Mouse (Mus musculus): ENCODE data around the gene Siah2. TPM values are rescaled to one million over a fixed set of nuclear protein-coding genes. Genes with fewer than 3 reads are reported as not detected.

Siah2 gene
- total RNA-seq, 1 experiment: 5.8 TPM

- Histone ChIP-seq H3K9me3 (ENCODE audit: control insufficient read depth, insufficient read depth, low read depth, low read length) (no peaks in the 10 kb centered on the region), H3K4me1 (ENCODE audit: control insufficient read depth in 2 of 2, insufficient read depth in 2 of 2, low read length in 2 of 2, poor library complexity in 1 of 2) (no peaks in the 10 kb centered on the region), H3K36me3 (ENCODE audit: control insufficient read depth, insufficient read depth, low read length, poor library complexity, severe bottlenecking) (no peaks in the 10 kb centered on the region), H3K27ac (ENCODE audit: insufficient read depth, low read depth, low read length, poor library complexity, severe bottlenecking) (no peak within 1 kb of the TSS), H3K9ac (ENCODE audit: insufficient read depth, low read depth, low read length, poor library complexity, severe bottlenecking) (peak within 1 kb of the TSS; percentile 36), H3K4me3 (ENCODE audit: insufficient read depth in 1 of 2, low read depth in 1 of 2, low read length in 2 of 2, poor library complexity in 1 of 2, severe bottlenecking in 1 of 2) (peak within 1 kb of the TSS; percentile 62 to 75)
- DNase-seq (ENCODE audit: low read depth, low spot score): peak; percentile 20
- in situ Hi-C loops (cut with MboI; ENCODE audit: low sequenced_read_pairs in 2 of 2, unreplicated experiment in 2 of 2): no loop called here
- no peak for TF ChIP-seq MAFK (IDR thresholded peaks at IDR 0.05; ENCODE audit: insufficient read depth, low read depth, low read length)
- no peak for TF ChIP-seq ZC3H11A (IDR thresholded peaks at IDR 0.05; ENCODE audit: borderline replicate concordance, low read depth, low read length)
- TF ChIP-seq HCFC1 (IDR thresholded peaks at IDR 0.05; ENCODE audit: borderline replicate concordance, insufficient read depth, low read length): no peak
- no peak for TF ChIP-seq ZNF384 (IDR thresholded peaks at IDR 0.05; ENCODE audit: low read depth, low read length)
- no peak for TF ChIP-seq CHD2 (IDR thresholded peaks at IDR 0.05; ENCODE audit: low read depth, low read length)
Observed at GRCm38 (mm10) chr3:58636406-58637295, 55.5 kb downstream of the Siah2 start, which contains the start of gene Erich6. Erich6 (minus strand) TSS chr3:58637207.

GRCm38 (mm10) chr3:58631693-58632092, 60.5 kb downstream of the Siah2 start:
- no peak for DNase-seq (ENCODE audit: low read depth, low spot score)
- in situ Hi-C loops (cut with MboI; ENCODE audit: low sequenced_read_pairs in 2 of 2, unreplicated experiment in 2 of 2): no loop called here
- no peaks in the 10 kb centered on the region for H3K36me3 ChIP-seq (ENCODE audit: control insufficient read depth, insufficient read depth, low read length, poor library complexity, severe bottlenecking)

GRCm38 (mm10) chr3:58624981-58625380, 67.2 kb downstream of the Siah2 start:
- TF ChIP-seq MAFK (IDR thresholded peaks at IDR 0.05; ENCODE audit: insufficient read depth, low read depth, low read length): no peak
- no peak for TF ChIP-seq HCFC1 (IDR thresholded peaks at IDR 0.05; ENCODE audit: borderline replicate concordance, insufficient read depth, low read length)
- Histone ChIP-seq H3K36me3 (ENCODE audit: control insufficient read depth, insufficient read depth, low read length, poor library complexity, severe bottlenecking) (no peaks in the 10 kb centered on the region), H3K9me3 (ENCODE audit: control insufficient read depth, insufficient read depth, low read depth, low read length) (no peaks in the 10 kb centered on the region), H3K4me1 (ENCODE audit: control insufficient read depth in 2 of 2, insufficient read depth in 2 of 2, low read length in 2 of 2, poor library complexity in 1 of 2) (no peaks in the 10 kb centered on the region), H3K4me3 (ENCODE audit: insufficient read depth in 1 of 2, low read depth in 1 of 2, low read length in 2 of 2, poor library complexity in 1 of 2, severe bottlenecking in 1 of 2) (no peak overlapping the region), H3K27ac (ENCODE audit: insufficient read depth, low read depth, low read length, poor library complexity, severe bottlenecking) (no peak overlapping the region), H3K9ac (ENCODE audit: insufficient read depth, low read depth, low read length, poor library complexity, severe bottlenecking) (no peak overlapping the region)
- no peak for DNase-seq (ENCODE audit: low read depth, low spot score)
- in situ Hi-C loops (cut with MboI; ENCODE audit: low sequenced_read_pairs in 2 of 2, unreplicated experiment in 2 of 2): no loop called here

More at GRCm38 (mm10) chr3:58631693-58632092, 60.5 kb downstream of the Siah2 start:
- Histone ChIP-seq H3K9me3 (ENCODE audit: control insufficient read depth, insufficient read depth, low read depth, low read length) (no peaks in the 10 kb centered on the region), H3K4me1 (ENCODE audit: control insufficient read depth in 2 of 2, insufficient read depth in 2 of 2, low read length in 2 of 2, poor library complexity in 1 of 2) (no peaks in the 10 kb centered on the region), H3K4me3 (ENCODE audit: insufficient read depth in 1 of 2, low read depth in 1 of 2, low read length in 2 of 2, poor library complexity in 1 of 2, severe bottlenecking in 1 of 2) (no peak overlapping the region), H3K27ac (ENCODE audit: insufficient read depth, low read depth, low read length, poor library complexity, severe bottlenecking) (no peak overlapping the region), H3K9ac (ENCODE audit: insufficient read depth, low read depth, low read length, poor library complexity, severe bottlenecking) (no peak overlapping the region)
- TF ChIP-seq CHD2 (IDR thresholded peaks at IDR 0.05; ENCODE audit: low read depth, low read length) (no peak), ZNF384 (IDR thresholded peaks at IDR 0.05; ENCODE audit: low read depth, low read length) (no peak), ZC3H11A (IDR thresholded peaks at IDR 0.05; ENCODE audit: borderline replicate concordance, low read depth, low read length) (no peak)

Other genes starting within 250 kb of the Siah2 start
- 63.5 and 88.9 TPM in 2 replicates for gene Eif2a, start 166.6 kb downstream of the Siah2 start, total RNA-seq (2012; rRNA removed)
- gene Serp1, start 166.5 kb downstream of the Siah2 start, total RNA-seq (2012; rRNA removed): 22.4 and 41.8 TPM in 2 replicates
- 156 and 184 TPM in 2 replicates for gene Selenot, start 115.8 kb downstream of the Siah2 start, total RNA-seq (2012; rRNA removed)
- not detected in 2 replicates for gene Erich6, start 55.2 kb downstream of the Siah2 start, total RNA-seq (2012; rRNA removed)
- not detected in 2 replicates for gene Mindy4b-ps, start 129.9 kb upstream of the Siah2 start, total RNA-seq (2012; rRNA removed)
- 0.13 TPM in 1 of 2 replicates, not detected in the other for gene Clrn1, start 192.9 kb upstream of the Siah2 start, total RNA-seq (2012; rRNA removed)

Data from ES-E14 (cell line).